Mouse (Mus musculus): ENCODE measurements around the gene Cbfa2t3.

DNA sequence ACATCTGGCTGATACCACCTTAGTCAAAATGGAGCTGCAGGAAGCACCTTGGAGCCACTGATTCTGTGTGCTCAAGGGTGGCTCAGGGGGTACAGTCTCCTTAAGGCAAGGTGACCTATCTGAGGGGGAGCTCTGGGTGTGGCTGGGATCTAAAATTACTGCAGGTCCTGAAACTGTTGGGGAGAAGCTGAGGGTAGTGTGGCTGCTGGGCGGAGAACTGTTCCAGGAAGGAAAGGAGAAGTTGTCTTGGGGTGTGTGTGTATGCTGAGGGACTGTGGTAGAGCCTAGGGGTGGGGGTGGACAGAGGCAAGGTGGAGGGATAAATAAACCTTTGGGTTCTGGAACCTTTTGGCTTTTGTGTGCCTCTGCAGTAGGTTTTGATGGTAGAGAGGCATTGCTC is 9.6 kb downstream of the Cbfa2t3 start:
- TF ChIP-seq CTCF (IDR thresholded peaks at IDR 0.05; ENCODE audit: low read depth, low read length) (no peak), POLR2A (IDR thresholded peaks at IDR 0.05; ENCODE audit: extremely low read depth, insufficient read depth, low read length) (no peak)

All from liver, adult 2 months (tissue).